Mouse (Mus musculus) cerebellum, adult 2 months (tissue): ENCODE measurements around the gene Lck. TPM values are rescaled to one million over a fixed set of nuclear protein-coding genes. Genes with fewer than 3 reads are reported as not detected.

Source experiments
- DNase-seq, 2 experiments: peaks; one replicate each; pipeline ENCODE4 v3.0.0; 2021
- H3K27ac ChIP-seq: fragments of 200-500 bp; 2 replicates; pipeline ENCODE4 v1.5.1; 2012; ENCODE audit warnings: low read length, control low read depth, inconsistent platforms; ENCODE audit not compliant: insufficient read depth
- H3K27me3 ChIP-seq: fragments of 200-500 bp; 2 replicates; pipeline ENCODE4 v1.6.1; 2012; ENCODE audit warnings: inconsistent platforms, mild to moderate bottlenecking, low read length, moderate library complexity; ENCODE audit not compliant: control insufficient read depth, insufficient read depth
- H3K4me1 ChIP-seq: fragments of 200-500 bp; 2 replicates; pipeline ENCODE4 v1.6.1; 2011; ENCODE audit warnings: low read length; ENCODE audit not compliant: control insufficient read depth, insufficient read depth
- H3K4me3 ChIP-seq: fragments of 200-500 bp; replicated peaks from 2 replicates; pipeline ENCODE3; 2011; ENCODE audit warnings: mild to moderate bottlenecking, low read depth, low read length, control low read depth; ENCODE audit not compliant: insufficient read depth
- CTCF ChIP-seq: fragments of 200-500 bp; IDR thresholded peaks from 2 replicates; pipeline ENCODE4 v1.5.1; 2011; ENCODE audit warnings: low read depth, mild to moderate bottlenecking, control low read depth, low read length, moderate library complexity, borderline replicate concordance; ENCODE audit not compliant: insufficient read depth
- POLR2A ChIP-seq: fragments of 200-500 bp; IDR thresholded peaks from 2 replicates; pipeline ENCODE4 v1.6.1; 2011; ENCODE audit warnings: low read length, control low read depth, borderline replicate concordance; ENCODE audit not compliant: insufficient read depth
- WGBS: fragments of 180-500 bp; shearing (Covaris S2); methylation state at CpG from one replicate; pipeline ENCODE4 v1.1.7; 2018; 5-methylcytosine and 5-hydroxymethylcytosine counted together
- polyA plus RNA-seq: library from polyadenylated mRNA; depleted of rRNA; stranded (reverse); fragments of >200 nt; gene quantifications from 2 replicates; pipeline ENCODE4 v1.2.3, GENCODE M21; 2012; rRNA removed

Lck gene
- polyA plus RNA-seq, 1 experiment: 1.00 TPM

GRCm38 (mm10) chr4:129505511-129505910 is 67.9 kb downstream of the Lck start:
- no peak overlapping the region for H3K27ac ChIP-seq
- 93% methylated on average over 3 of the region's 3 CpGs for WGBS
- no peak overlapping the region for H3K4me3 ChIP-seq

GRCm38 (mm10) chr4:129502901-129503444 is 70.5 kb downstream of the Lck start:
- Histone ChIP-seq H3K27ac (no peak overlapping the region), H3K4me1 (no peaks in the 10 kb centered on the region), H3K4me3 (no peak overlapping the region), H3K27me3 (no peaks in the 10 kb centered on the region)
- TF ChIP-seq CTCF: no peak
- no peak for TF ChIP-seq POLR2A
- 70% methylated on average over 11 of the region's 11 CpGs for WGBS
- DNase-seq: no peak

More at GRCm38 (mm10) chr4:129505511-129505910, 67.9 kb downstream of the Lck start:
- no peak for DNase-seq
- Histone ChIP-seq H3K27me3 (no peaks in the 10 kb centered on the region), H3K4me1 (no peaks in the 10 kb centered on the region)
- TF ChIP-seq POLR2A: no peak

DNA sequence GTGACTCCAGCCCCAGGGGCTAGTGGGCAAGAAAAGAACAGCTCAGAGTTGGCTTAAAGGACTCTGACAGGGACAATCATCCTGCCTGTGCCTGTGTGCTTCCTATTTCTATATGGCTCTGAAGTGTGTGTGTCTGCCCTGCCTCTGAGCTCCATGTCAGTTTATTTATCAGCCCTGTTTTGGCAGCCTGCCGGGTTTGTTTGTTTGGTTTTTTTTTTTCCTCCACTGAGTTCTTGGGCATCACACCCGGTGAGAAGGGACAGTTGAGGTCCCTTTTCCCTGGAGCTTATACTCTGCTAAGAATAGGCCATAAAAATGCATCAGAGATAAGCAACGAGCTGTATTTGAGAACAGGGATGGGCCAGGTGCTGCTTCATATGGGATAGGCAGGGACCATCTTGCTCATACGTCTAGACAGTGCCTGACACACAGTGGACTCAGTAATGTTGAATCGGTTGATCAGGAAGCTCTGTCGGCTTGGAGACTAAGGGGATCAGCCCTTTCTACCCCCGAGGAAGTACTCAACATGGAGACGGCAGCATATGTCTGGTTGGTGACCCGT is 71.0 kb downstream of the Lck start:
- DNase-seq: no peak
- Histone ChIP-seq H3K27me3 (no peaks in the 10 kb centered on the region), H3K27ac (no peak overlapping the region), H3K4me1 (no peaks in the 10 kb centered on the region), H3K4me3 (no peak overlapping the region)
- 67% methylated on average over 9 of the region's 9 CpGs for WGBS
- TF ChIP-seq POLR2A (no peak), CTCF (no peak)

GRCm38 (mm10) chr4:129500607-129501566 is 72.6 kb downstream of the Lck start:
- no peak for TF ChIP-seq POLR2A
- no peak for TF ChIP-seq CTCF
- Histone ChIP-seq H3K27ac (no peak overlapping the region), H3K27me3 (no peaks in the 10 kb centered on the region), H3K4me3 (peak overlapping the region; percentile 57), H3K4me1 (no peaks in the 10 kb centered on the region)
- peak; percentile 40 to 54 for DNase-seq
- WGBS: 4% methylated on average over 46 of the region's 49 CpGs

DNA sequence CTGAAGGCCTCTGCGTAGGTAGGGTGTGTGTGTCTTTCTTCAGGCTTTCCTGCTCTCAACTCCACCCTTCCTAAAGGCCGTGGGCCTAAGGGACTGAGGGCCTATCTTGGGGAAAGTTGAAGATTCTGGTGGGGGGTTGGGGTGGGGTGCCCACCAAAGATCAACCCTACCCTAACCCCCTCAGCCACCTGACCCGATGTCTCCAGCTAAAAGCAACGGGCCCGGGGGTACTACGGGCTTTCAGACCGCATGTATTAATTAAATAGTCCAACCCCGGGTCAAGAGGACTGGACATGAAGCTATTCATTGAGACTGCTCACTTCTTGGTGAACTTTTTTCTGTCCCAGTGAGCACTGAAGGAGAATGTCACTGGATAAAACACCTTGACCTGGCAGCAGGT is 73.4 kb downstream of the Lck start:
- Histone ChIP-seq H3K27me3 (no peaks in the 10 kb centered on the region), H3K27ac (no peak overlapping the region), H3K4me3 (peak overlapping the region; percentile 57), H3K4me1 (no peaks in the 10 kb centered on the region)
- no peak for DNase-seq
- WGBS: 80% methylated on average over 8 of the region's 8 CpGs
- no peak for TF ChIP-seq CTCF
- TF ChIP-seq POLR2A: no peak

GRCm38 (mm10) chr4:129498941-129499340 is 74.5 kb downstream of the Lck start:
- Histone ChIP-seq H3K4me1 (no peaks in the 10 kb centered on the region), H3K27me3 (no peaks in the 10 kb centered on the region), H3K27ac (no peak overlapping the region), H3K4me3 (no peak overlapping the region)
- no peak for TF ChIP-seq POLR2A
- TF ChIP-seq CTCF: no peak
- no peak for DNase-seq
- 91% methylated on average over 3 of the region's 3 CpGs for WGBS

Other genes with a start within 250 kb of the Lck start
- 70.9 and 73.7 TPM in 2 replicates for gene Rbbp4, start 238.3 kb downstream of the Lck start, polyA plus RNA-seq
- gene Zbtb8os, start 237.9 kb downstream of the Lck start, polyA plus RNA-seq: 31.2 and 35.3 TPM in 2 replicates
- gene Zbtb8a, start 195.5 kb downstream of the Lck start, polyA plus RNA-seq: 10.6 and 12.9 TPM in 2 replicates
- gene Zbtb8b, start 132.8 kb downstream of the Lck start, polyA plus RNA-seq: 2.1 and 2.2 TPM in 2 replicates
- 33.9 and 37.3 TPM in 2 replicates for gene Bsdc1, start 112.1 kb downstream of the Lck start, polyA plus RNA-seq
- gene Tssk3, start 82.6 kb downstream of the Lck start, polyA plus RNA-seq: 0.16 TPM in 2 replicates
- 0.67 and 0.92 TPM in 2 replicates for gene Fam229a, start 82.5 kb downstream of the Lck start, polyA plus RNA-seq
- 68.0 and 70.0 TPM in 2 replicates for gene Marcksl1, start 60.1 kb downstream of the Lck start, polyA plus RNA-seq
- gene Hdac1, start 30.9 kb downstream of the Lck start, polyA plus RNA-seq: 61.5 and 66.8 TPM in 2 replicates
- gene Fam167b, start 4.9 kb upstream of the Lck start, polyA plus RNA-seq: 0.26 and 0.40 TPM in 2 replicates
- gene Eif3i, start 27.0 kb upstream of the Lck start, polyA plus RNA-seq: 231 and 232 TPM in 2 replicates
- 143 and 144 TPM in 2 replicates for gene Tmem234, start 27.0 kb upstream of the Lck start, polyA plus RNA-seq
- gene Dcdc2b, start 40.6 kb upstream of the Lck start, polyA plus RNA-seq: 8.8 and 10.6 TPM in 2 replicates
- gene Iqcc, start 45.5 kb upstream of the Lck start, polyA plus RNA-seq: 37.1 and 40.6 TPM in 2 replicates
- 184 and 201 TPM in 2 replicates for gene Ccdc28b, start 50.3 kb upstream of the Lck start, polyA plus RNA-seq
- 40.0 and 40.6 TPM in 2 replicates for gene Txlna, start 67.4 kb upstream of the Lck start, polyA plus RNA-seq
- 55.3 and 56.9 TPM in 2 replicates for gene Kpna6, start 99.1 kb upstream of the Lck start, polyA plus RNA-seq
- gene Tmem39b, start 123.2 kb upstream of the Lck start, polyA plus RNA-seq: 13.2 and 13.8 TPM in 2 replicates
- 42.0 and 42.5 TPM in 2 replicates for gene Khdrbs1, start 168.7 kb upstream of the Lck start, polyA plus RNA-seq
- 62.8 and 66.3 TPM in 2 replicates for gene Ptp4a2, start 237.6 kb upstream of the Lck start, polyA plus RNA-seq